Mouse (Mus musculus): ENCODE results near the gene Gm11007. TPM values are rescaled to one million over a fixed set of nuclear protein-coding genes. Genes with fewer than 3 reads are reported as not detected.

Gene Gm11007
- total RNA-seq (2023) = 7.7 TPM

DNA sequence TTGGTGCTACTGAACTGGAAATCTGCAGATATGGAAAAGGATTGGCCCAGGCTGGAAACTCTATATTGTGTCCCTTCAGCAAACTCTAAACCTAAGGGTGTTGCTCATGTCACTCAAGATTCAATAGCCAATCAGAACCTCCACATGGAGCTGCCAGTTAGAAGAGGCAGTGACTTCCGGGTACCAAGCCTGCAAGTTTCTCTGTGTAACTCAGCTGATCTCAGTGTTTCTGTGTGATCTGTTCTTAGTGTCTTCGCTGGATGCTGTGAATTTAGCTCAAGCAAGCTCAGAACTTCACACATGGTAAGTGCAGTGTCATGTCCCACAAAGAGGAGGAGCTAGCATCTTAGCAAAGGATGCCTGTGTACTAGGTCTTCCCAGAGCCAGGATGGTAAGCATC, at the start of gene Gm11007:
TSS of gene Gm11007 (plus strand) at position 301 of the 400 bp plus-strand sequence.

Other genes with a start within 250 kb of the Gm11007 start
- gene Gm4724, start 208.2 kb upstream of the Gm11007 start, total RNA-seq (2023) = 2.7 TPM
- gene Zfp965, start 174.0 kb upstream of the Gm11007 start, total RNA-seq (2023) = 5.3 TPM
- gene Zfp969, start 59.7 kb downstream of the Gm11007 start, total RNA-seq (2023) = not detected
- 7.7 TPM for gene Gm2007, start 97.6 kb downstream of the Gm11007 start, total RNA-seq (2023)
- not detected for gene Gm14288, start 157.1 kb downstream of the Gm11007 start, total RNA-seq (2023)
- 3.2 TPM for gene Gm6710, start 225.2 kb downstream of the Gm11007 start, total RNA-seq (2023)